Mouse (Mus musculus): ENCODE data around the gene Nell2. TPM values are rescaled to one million over a fixed set of nuclear protein-coding genes. Genes with fewer than 3 reads are reported as not detected.
A peak's percentile ranks its signal among the peaks of the same experiment; 100 is the strongest.

Nell2 gene
- polyA plus RNA-seq, 1 experiment from 2014 or later, result 0.76 TPM

DNA sequence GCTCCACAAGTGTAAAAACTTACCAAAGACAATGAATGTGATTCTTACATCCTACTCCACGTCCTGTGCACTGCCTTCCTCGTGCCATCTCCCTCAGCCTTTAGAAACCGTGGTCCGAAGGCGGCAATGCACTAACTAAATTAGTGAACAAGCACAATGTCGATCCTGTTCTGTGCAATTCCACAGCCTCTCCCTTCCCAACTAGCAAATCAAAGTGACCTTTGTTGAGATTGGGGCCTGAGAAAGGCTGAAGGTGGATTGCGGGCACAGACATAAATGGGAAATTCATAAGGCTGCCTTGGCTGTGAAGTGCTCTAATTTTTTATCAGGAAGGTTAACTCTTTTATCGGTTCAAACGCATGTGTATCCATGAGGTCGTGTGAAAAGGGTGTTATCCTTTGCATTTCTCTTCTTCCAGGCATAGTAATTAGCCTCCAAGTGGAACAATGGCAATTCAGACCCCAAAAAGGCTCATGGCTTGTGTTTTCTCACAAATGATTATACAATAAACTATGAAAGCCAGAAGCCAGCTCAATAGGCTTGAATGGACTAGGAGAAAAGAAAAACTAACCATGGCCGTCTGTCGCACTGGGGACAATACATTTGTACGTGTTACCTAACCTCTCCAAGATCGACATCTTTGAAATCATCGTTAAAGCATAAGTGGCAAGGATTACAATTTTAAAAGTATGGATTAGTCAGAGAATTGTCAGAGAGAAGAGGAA is 106.0 kb downstream of the Nell2 start:
- DNase-seq (ENCODE audit: low read depth, low spot score) (no peak), ATAC-seq (no peak)
- TF ChIP-seq CTCF (IDR thresholded peaks at IDR 0.05), result no peak
- CTCF ChIA-PET, result no interaction called here
- in situ Hi-C loops (cut with MboI; ENCODE audit: low pct_unique_long_range_greater_than_20kb), result no loop called here
- H3K27me3 ChIP-seq, result no peaks in the 10 kb centered on the region
- POLR2A ChIA-PET, result no interaction called here

DNA sequence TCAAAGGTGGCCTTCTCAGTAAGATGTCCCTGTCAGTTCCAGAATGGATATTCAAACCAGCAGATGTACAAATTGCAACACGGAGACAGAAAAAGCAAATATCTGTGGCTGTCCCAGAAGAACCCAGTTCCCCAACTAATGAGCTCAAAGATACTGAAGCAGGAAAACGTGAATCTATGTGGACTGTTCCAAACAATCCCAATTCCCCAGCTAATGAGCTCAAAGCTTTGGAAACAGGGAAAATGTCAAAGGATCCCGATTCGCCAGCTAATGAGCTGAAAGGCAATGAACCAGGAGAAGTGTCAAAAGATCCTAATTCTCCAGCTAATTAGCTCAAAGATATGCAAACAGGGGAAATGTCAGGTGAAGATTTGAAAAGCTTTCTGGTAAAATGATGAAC is 109.7 kb downstream of the Nell2 start:
- CTCF ChIA-PET, result no interaction called here
- TF ChIP-seq CTCF (IDR thresholded peaks at IDR 0.05), result no peak
- POLR2A ChIA-PET, result no interaction called here
- ATAC-seq, result no peak
- in situ Hi-C loops (cut with MboI; ENCODE audit: low pct_unique_long_range_greater_than_20kb), result no loop called here
- H3K27me3 ChIP-seq, result no peaks in the 10 kb centered on the region
- DNase-seq (ENCODE audit: low read depth, low spot score), result no peak

DNA sequence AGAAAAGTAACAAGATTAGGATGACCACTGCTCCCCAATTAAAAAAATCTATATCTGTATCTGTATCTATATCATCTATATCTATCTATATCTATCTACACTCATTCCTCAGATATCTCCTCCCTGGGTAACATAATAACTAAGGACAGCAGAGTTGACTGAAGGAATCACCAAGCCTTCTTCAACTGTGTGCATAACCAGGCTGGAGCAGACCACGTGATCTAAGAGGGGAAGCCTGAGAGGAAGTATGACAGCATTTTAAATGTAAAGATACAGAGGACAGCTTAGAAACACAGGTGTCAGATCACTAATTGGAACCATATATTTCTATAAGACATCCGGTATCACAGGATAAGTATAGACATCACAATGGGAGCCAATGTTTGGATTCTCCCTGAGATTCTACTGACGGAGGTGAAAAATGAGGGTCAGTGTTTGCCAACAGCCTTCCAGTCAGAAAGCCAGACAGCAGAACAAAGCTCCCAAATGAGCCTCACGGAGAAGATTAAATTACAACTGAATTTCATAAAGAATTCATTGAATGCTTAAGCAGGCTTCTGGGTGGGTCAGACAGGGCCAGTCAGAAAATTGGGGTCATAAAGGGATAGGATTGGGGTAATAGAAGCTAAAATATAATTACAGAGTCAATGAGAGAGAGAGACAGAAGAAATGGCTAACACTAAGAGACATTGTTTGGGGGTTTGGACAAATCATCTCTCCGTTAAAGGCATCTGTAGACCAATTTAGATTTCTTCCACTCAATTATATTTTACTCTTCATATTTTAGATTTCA is 116.2 kb downstream of the Nell2 start:
- DNase-seq (ENCODE audit: low read depth, low spot score) (no peak), ATAC-seq (no peak)
- H3K27me3 ChIP-seq, result peaks cover 3% of the 10 kb centered on the region
- no peak for TF ChIP-seq CTCF (IDR thresholded peaks at IDR 0.05)
- ChIA-PET POLR2A (no interaction called here), CTCF (no interaction called here)
- in situ Hi-C loops (cut with MboI; ENCODE audit: low pct_unique_long_range_greater_than_20kb), result no loop called here

DNA sequence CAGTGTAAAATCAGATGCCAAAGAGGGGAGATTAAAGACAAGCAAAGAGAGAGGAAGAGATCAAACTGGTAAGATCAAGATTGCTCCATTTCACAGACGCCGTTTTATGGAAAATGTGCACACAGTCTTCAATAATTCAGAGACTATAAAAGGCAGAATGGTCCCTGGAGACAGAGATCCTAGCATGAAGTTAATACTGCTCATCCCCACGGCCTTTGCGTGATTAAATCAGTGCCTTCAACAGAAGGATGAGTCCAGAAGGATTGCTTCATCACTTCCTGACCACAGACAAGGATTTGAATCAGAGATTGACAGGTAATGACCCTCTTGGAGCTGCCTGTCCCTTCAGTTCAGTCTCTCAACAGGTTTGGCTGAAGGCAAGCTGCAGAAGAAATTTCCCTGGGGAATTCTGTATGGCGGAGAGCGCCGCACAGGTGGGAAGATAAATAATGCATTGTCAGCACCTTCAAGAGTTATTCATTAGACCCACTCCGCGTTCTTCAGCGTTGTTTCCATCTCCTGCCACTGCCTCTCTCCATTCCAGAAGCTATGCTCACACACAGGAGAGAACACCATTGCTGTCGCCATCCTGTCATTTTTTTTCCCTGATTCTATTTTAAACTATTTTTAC is 118.0 kb downstream of the Nell2 start:
- peaks cover 3% of the 10 kb centered on the region for H3K27me3 ChIP-seq
- in situ Hi-C loops (cut with MboI; ENCODE audit: low pct_unique_long_range_greater_than_20kb), result no loop called here
- CTCF ChIA-PET, result no interaction called here
- TF ChIP-seq CTCF (IDR thresholded peaks at IDR 0.05), result no peak
- no peak for ATAC-seq
- no peak for DNase-seq (ENCODE audit: low read depth, low spot score)
- POLR2A ChIA-PET, result no interaction called here

DNA sequence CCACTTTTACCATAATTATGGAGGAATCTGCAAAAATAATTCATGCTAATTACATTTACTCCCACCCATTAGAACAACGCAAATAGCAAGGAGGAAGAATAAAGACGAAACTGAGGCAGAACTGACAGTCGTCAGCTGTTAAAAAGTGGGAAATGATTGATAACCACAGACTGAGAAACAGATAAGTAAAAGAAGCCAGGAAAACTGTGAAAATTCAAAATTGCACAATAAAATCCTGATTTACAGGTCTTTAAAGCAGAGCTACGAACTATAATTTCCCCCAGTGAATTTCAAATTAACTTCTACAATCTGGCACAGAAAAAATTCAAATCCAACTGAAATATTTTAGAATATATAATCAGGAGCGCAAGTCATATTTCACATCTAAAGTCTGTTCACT is 138.0 kb downstream of the Nell2 start:
- ChIA-PET POLR2A (no interaction called here), CTCF (no interaction called here)
- in situ Hi-C loops (cut with MboI; ENCODE audit: low pct_unique_long_range_greater_than_20kb), result no loop called here
- ATAC-seq, result no peak
- DNase-seq (ENCODE audit: low read depth, low spot score), result no peak
- no peak for TF ChIP-seq CTCF (IDR thresholded peaks at IDR 0.05)
- H3K27me3 ChIP-seq, result peaks cover 5% of the 10 kb centered on the region

DNA sequence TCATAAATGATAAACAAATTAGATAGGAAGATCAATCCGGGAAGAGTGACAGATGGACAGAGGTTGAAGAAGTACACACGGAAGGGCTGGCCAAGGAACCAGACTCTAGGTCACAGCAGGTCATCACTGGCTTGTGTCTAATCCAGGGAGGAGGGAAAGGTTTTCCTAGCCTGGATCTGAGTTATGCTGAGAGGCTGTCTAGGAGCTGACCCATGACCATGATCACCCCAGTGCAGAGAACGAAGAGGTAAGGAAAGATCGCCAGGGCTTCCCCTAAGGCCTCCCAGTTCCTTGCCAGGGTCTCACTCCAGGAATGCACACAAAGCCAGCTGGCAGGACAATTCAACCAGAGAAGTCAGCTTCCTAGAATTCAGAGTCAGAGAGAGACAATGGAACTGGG is 139.4 kb downstream of the Nell2 start:
- in situ Hi-C loops (cut with MboI; ENCODE audit: low pct_unique_long_range_greater_than_20kb), result no loop called here
- peaks cover 2% of the 10 kb centered on the region for H3K27me3 ChIP-seq
- ChIA-PET CTCF (no interaction called here), POLR2A (no interaction called here)
- no peak for DNase-seq (ENCODE audit: low read depth, low spot score)
- TF ChIP-seq CTCF (IDR thresholded peaks at IDR 0.05), result no peak
- ATAC-seq, result no peak

DNA sequence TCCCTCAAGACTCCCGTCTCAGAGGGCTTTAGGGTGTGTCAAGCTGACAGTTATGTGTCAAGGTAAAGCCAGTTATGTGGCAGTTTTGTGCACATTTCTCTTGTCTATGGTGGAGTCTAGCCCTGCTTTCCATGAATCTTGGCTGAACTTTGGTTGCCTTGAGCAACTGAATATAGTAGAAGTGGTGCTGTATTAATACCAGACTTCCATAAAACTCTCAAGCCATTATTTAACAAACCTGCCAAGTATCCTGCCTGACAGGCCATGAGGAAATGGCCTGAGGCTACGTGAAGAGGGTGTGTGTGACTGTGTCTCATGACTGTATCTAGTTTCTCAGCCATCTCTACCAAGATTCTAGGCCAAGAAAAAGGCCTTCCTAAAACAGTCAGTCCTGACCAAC is 147.5 kb downstream of the Nell2 start:
- no peaks in the 10 kb centered on the region for H3K27me3 ChIP-seq
- in situ Hi-C loops (cut with MboI; ENCODE audit: low pct_unique_long_range_greater_than_20kb), result no loop called here
- CTCF ChIA-PET, result no interaction called here
- POLR2A ChIA-PET, result no interaction called here
- DNase-seq (ENCODE audit: low read depth, low spot score) (no peak), ATAC-seq (no peak)
- no peak for TF ChIP-seq CTCF (IDR thresholded peaks at IDR 0.05)

DNA sequence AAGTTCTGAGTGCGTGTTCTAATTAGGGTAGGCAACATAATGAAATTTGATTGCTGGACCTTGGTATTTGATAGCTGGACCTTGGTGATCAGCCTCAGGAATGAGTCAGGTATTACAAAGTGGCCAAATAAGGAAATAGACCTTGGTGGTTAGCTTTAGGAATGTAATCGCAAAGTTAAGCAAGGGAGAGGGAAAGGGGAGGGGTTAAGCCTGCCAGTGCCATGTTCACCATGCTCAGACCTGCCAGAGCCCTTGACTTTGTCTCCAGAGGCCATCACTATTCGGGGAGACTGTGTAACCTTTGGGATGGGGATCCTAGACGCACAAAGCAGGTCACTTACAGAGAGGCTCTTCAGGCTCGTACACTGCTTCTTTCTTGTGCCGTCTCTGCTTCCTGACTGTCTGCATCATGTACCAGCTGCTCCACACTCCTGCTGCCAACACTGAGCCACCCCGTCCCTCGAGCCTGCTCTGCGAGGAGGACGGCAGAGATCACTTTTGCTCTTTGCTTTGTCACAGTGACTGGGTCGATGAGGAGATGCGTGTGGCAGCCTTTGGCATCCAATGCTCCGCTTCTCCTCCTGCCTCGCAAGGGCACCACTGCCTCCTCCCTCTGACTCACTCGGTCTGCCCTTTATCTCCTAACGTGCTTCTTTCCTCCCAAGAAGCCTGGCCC is 157.5 kb downstream of the Nell2 start:
- ChIA-PET POLR2A (no interaction called here), CTCF (no interaction called here)
- no peaks in the 10 kb centered on the region for H3K27me3 ChIP-seq
- ATAC-seq (peak; percentile 85), DNase-seq (ENCODE audit: low read depth, low spot score) (no peak)
- in situ Hi-C loops (cut with MboI; ENCODE audit: low pct_unique_long_range_greater_than_20kb), result no loop called here
- TF ChIP-seq CTCF (IDR thresholded peaks at IDR 0.05), result no peak

DNA sequence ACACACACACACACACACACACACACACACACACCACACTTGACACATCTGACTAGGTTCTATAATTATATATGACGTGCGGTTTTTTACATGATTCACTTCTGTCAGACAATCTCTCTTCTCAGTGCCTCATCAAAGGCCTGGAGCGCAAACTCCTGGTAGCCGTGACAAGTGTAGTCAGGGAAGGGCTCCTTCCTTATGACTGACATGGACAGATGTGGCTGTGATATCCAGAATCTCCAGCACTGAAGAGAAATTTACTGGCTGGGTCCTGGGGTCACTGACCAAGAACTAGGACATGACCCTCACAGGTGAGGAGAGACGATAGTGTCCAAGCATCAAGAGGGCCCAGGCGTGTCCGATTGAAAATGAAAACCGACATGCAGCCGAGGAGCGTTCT is 160.2 kb downstream of the Nell2 start:
- H3K27me3 ChIP-seq, result no peaks in the 10 kb centered on the region
- DNase-seq (ENCODE audit: low read depth, low spot score) (no peak), ATAC-seq (no peak)
- POLR2A ChIA-PET, result no interaction called here
- no peak for TF ChIP-seq CTCF (IDR thresholded peaks at IDR 0.05)
- CTCF ChIA-PET, result no interaction called here
- in situ Hi-C loops (cut with MboI; ENCODE audit: low pct_unique_long_range_greater_than_20kb), result no loop called here

DNA sequence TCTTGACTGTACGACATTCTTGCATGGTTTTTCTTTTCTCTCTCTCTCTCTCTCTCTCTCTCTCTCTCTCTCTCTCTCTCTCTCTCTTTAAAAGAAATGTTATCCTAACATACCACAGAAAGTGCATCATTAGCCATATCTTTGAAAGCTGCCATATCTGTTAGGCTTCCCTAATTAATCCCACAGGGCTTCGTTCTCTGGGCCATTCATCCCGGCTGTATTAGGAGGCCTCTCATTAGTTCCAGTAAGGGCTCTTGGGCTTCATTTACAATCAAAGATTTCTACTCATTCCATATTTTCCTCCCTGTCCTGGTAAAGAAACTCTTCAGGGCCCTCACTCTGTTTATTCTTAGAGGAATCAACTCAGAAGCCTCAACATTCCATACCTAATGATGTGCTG is 161.9 kb downstream of the Nell2 start:
- ChIA-PET POLR2A (interaction anchor here (0.6 kb wide), 1 partner anchor 201 kb away, joined by 7 read pairs; no protein-coding TSS in a partner anchor), CTCF (interaction anchor here (0.6 to 2.1 kb wide), 3 partner anchors 11 to 824 kb away, joined by 3 to 8 read pairs (median 3); no protein-coding TSS in a partner anchor)
- no peak for DNase-seq (ENCODE audit: low read depth, low spot score)
- no peak for TF ChIP-seq CTCF (IDR thresholded peaks at IDR 0.05)
- peaks cover 5% of the 10 kb centered on the region for H3K27me3 ChIP-seq
- ATAC-seq, result peak; percentile 24
- in situ Hi-C loops (cut with MboI; ENCODE audit: low pct_unique_long_range_greater_than_20kb), result no loop called here

DNA sequence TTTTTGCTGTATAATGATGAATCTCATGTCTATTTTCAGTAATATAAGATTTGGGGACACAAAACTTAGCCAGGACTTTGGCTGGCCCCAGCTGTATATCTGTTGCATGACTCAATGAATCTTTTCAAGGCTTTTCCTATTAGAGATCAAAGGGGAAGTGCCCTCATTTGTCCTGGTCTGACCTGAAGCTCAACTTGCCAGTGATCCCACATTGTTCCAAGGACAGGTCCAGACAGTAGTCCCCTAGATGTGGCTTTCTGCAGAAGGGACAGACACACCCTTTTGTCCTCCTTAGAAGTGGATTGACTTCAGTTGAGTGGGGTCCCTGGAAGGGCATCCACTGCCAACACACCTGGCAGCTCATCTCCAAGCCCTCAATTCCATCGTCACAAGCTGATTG is 173.6 kb downstream of the Nell2 start:
- ChIA-PET POLR2A (no interaction called here), CTCF (interaction anchor here (1.0 to 1.9 kb wide), 3 partner anchors 9 to 15 kb away, joined by 3 to 5 read pairs (median 4); no protein-coding TSS in a partner anchor)
- DNase-seq (ENCODE audit: low read depth, low spot score), result no peak
- no peaks in the 10 kb centered on the region for H3K27me3 ChIP-seq
- TF ChIP-seq CTCF (IDR thresholded peaks at IDR 0.05), result no peak
- in situ Hi-C loops (cut with MboI; ENCODE audit: low pct_unique_long_range_greater_than_20kb), result no loop called here
- ATAC-seq, result no peak

Measured in Patski (cell line).